Mouse (Mus musculus) liver, adult 2 months (tissue): ENCODE results near the gene Notch2.

Experiments used
- CTCF ChIP-seq: fragments of 200-500 bp; IDR thresholded peaks from 2 replicates; pipeline ENCODE4 v1.5.1; 2011; ENCODE audit warnings: low read depth, low read length, control low read depth
- POLR2A ChIP-seq: fragments of 200-500 bp; IDR thresholded peaks from 2 replicates; pipeline ENCODE4 v1.6.1; 2011; ENCODE audit warnings: low read length, control low read depth; ENCODE audit not compliant: insufficient read depth; ENCODE audit errors: extremely low read depth

DNA sequence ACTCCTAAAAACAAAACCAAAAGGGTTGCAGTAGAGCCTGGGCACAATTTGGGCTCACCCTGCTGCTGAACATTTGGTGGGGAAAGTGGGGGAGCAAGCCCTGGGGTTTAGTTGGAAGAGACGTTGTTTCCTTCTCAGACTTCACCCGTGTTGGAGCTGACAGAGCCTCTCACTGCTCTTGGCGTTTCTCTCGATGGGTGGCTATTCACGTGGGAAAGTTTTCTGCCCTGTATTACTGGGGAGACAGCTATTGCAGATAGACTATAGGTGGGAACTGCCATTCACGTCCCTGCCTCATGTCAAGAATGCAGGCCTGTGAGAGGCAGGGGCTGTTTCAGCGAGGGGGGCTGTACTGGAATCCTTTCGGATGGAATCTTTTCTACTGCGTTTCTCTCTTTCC is 50.5 kb downstream of the Notch2 start:
- TF ChIP-seq POLR2A (no peak), CTCF (no peak)
